Mouse (Mus musculus): Measurements from ENCODE around the gene Ippk. TPM values are rescaled to one million over a fixed set of nuclear protein-coding genes. Genes with fewer than 3 reads are reported as not detected.

Gene Ippk
- polyA plus RNA-seq, 1 experiment: 7.1 TPM

DNA sequence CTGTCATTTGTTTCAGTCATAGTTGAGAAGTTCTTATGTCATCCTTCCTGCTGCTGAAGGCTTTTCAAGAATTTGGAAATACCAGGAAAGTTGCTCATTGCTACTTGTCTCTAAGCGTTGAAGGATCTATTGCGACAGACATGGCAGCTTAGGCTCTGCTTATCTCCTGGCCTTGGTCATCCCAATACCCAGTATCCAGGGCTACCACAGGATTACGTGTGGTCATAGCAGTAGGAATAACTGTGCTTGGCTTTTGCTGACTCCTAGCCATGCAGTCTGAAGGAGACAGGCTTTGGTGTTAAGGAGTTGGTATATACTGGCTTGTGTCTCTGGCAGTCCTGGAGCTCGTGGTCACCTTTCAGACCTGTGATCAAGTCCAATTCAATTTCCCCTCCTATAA is 39.2 kb downstream of the Ippk start:
- Histone ChIP-seq H3K27me3 (replicated peaks; ENCODE audit: control insufficient read depth, insufficient read depth, low read length) (no peaks in the 10 kb centered on the region), H3K4me3 (ENCODE audit: insufficient read depth, low read depth, low read length) (no peak overlapping the region), H3K4me1 (ENCODE audit: control insufficient read depth, insufficient read depth, low read length) (peaks cover 10% of the 10 kb centered on the region), H3K27ac (ENCODE audit: insufficient read depth, low read depth, low read length) (no peak overlapping the region), H3K36me3 (ENCODE audit: control insufficient read depth, insufficient read depth, low read length) (no peaks in the 10 kb centered on the region)
- 76% methylated on average over 4 of the region's 4 CpGs for WGBS
- DNase-seq: no peak
- TF ChIP-seq POLR2A (IDR thresholded peaks at IDR 0.05; ENCODE audit: low read depth, low read length) (no peak), CTCF (conservative IDR thresholded peaks at IDR 0.05; ENCODE audit: insufficient read depth, insufficient read length, low read depth, low read length) (no peak)

DNA sequence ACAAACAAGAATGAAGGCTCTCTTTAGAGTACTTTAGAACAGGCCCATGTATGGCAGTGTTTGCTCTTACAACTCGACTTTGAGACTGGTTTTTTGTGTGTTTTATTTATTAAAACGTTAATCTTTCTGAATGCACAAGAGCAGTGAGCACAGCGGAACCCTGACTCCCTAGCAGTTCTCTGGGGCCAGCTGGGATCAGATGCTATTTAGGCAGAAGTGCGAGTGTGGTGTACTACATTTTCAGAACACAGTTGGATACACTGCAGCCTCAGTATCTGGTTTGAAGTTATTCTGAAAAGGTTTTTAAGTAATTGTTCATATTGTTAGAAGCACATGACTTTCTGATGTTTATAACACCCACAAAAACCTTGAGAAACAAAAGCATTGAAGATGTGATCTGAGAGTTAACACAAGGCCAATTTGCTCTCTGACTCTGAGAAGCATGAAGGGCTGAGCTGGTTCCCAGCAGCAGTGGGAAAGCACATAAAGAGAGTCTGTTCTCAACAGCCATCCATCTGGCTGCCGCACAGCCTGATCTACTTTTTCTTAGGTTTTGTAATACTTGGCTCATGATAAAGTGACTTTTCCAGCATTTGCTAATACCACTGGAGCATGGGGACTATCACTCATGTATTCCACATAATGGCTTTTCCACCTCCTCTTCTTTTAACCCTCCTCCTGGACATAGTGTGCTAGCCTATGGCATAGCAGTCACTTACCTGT is 39.8 kb downstream of the Ippk start:
- H3K36me3 ChIP-seq (ENCODE audit: control insufficient read depth, insufficient read depth, low read length): no peaks in the 10 kb centered on the region
- H3K4me3 ChIP-seq (ENCODE audit: insufficient read depth, low read depth, low read length): no peak overlapping the region
- H3K4me1 ChIP-seq (ENCODE audit: control insufficient read depth, insufficient read depth, low read length): peaks cover 10% of the 10 kb centered on the region
- TF ChIP-seq POLR2A (IDR thresholded peaks at IDR 0.05; ENCODE audit: low read depth, low read length) (no peak), CTCF (conservative IDR thresholded peaks at IDR 0.05; ENCODE audit: insufficient read depth, insufficient read length, low read depth, low read length) (no peak)
- DNase-seq: peak; percentile 20
- H3K27ac ChIP-seq (ENCODE audit: insufficient read depth, low read depth, low read length): peak overlapping the region; percentile 15
- WGBS: 64% methylated on average over 5 of the region's 5 CpGs
- no peaks in the 10 kb centered on the region for H3K27me3 ChIP-seq (replicated peaks; ENCODE audit: control insufficient read depth, insufficient read depth, low read length)

DNA sequence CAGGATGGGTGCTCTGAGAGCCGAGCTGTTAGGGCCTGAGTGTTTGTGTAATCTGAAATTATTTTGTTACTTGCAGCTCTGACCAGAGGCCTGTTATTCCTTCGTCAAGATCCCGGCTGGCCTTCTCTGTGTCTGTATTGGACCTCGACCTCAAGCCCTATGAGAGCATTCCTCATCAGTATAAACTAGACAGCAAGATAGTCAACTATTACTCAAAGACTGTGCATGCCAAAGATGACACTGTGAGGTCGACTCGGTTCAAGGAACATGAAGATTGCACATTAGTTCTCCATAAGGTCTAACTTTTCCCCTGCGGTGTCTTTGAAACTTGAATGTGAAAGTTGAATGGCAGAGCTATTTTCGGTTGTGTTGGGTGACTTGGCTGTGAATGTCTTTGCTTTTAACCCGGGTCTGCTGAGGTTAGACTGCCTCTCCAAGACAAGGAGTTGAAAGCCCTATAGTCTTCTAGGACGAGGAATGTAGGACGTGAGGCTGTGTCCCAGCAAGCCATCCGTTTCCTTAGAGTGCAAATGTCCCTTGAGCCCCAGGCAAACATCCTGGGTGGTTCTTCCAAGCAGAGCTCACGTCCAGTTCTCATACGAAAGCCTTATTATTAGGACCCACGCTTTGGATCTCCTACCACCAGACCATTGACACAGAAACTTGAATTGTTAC is 40.5 kb downstream of the Ippk start:
- TF ChIP-seq CTCF (conservative IDR thresholded peaks at IDR 0.05; ENCODE audit: insufficient read depth, insufficient read length, low read depth, low read length): no peak
- TF ChIP-seq POLR2A (IDR thresholded peaks at IDR 0.05; ENCODE audit: low read depth, low read length): no peak
- H3K4me1 ChIP-seq (ENCODE audit: control insufficient read depth, insufficient read depth, low read length): peaks cover 10% of the 10 kb centered on the region
- H3K36me3 ChIP-seq (ENCODE audit: control insufficient read depth, insufficient read depth, low read length): no peaks in the 10 kb centered on the region

DNA sequence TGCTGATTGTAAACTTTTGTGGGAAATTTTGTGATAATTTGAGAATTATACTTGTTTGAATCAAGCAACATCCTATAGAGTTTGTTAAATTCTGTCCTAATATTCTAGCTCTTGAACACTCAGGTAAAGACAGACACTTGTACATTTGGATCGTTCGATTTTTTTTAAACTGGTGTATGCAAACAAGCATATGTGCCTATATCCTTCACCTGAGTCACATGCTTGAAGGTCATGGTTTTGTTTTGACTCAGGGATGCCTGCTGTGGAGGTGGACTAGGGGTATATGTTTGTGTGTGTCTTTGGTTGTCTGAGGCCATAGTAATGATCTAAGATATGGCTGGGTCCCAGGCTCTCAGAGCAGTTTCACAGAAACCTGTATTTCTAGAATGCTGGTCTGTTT is 41.9 kb downstream of the Ippk start:
- 96% methylated on average over 2 of the region's 2 CpGs for WGBS
- Histone ChIP-seq H3K4me1 (ENCODE audit: control insufficient read depth, insufficient read depth, low read length) (peaks cover 10% of the 10 kb centered on the region), H3K27me3 (replicated peaks; ENCODE audit: control insufficient read depth, insufficient read depth, low read length) (no peaks in the 10 kb centered on the region), H3K27ac (ENCODE audit: insufficient read depth, low read depth, low read length) (no peak overlapping the region), H3K36me3 (ENCODE audit: control insufficient read depth, insufficient read depth, low read length) (no peaks in the 10 kb centered on the region), H3K4me3 (ENCODE audit: insufficient read depth, low read depth, low read length) (no peak overlapping the region)
- no peak for TF ChIP-seq CTCF (conservative IDR thresholded peaks at IDR 0.05; ENCODE audit: insufficient read depth, insufficient read length, low read depth, low read length)
- no peak for TF ChIP-seq POLR2A (IDR thresholded peaks at IDR 0.05; ENCODE audit: low read depth, low read length)
- DNase-seq: no peak

More for the DNA sequence above, 40.5 kb downstream of the Ippk start:
- DNase-seq: peak; percentile 90
- H3K27ac ChIP-seq (ENCODE audit: insufficient read depth, low read depth, low read length): peak overlapping the region; percentile 15
- no peaks in the 10 kb centered on the region for H3K27me3 ChIP-seq (replicated peaks; ENCODE audit: control insufficient read depth, insufficient read depth, low read length)
- 52% methylated on average over 15 of the region's 15 CpGs for WGBS
- H3K4me3 ChIP-seq (ENCODE audit: insufficient read depth, low read depth, low read length): no peak overlapping the region

DNA sequence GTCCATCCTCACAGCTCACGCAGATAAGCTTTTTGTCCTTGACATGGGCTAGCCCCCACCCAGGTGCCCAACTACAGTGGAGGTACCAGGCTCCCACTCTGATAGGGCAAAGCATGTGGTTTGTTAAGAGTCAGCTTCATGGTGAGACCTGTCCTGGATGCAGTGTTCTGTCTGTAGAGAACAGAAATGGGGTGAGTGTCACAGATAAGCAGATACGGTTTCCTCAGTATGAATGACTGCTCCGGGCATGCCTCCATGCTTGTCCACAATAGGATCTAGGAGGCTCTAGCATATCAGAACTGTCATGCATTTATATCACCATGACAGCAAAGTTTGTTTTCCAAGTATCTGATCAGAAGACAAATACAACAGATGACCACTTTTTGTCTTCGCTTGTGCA is 44.8 kb downstream of the Ippk start:
- H3K27me3 ChIP-seq (replicated peaks; ENCODE audit: control insufficient read depth, insufficient read depth, low read length): no peaks in the 10 kb centered on the region
- H3K27ac ChIP-seq (ENCODE audit: insufficient read depth, low read depth, low read length): no peak overlapping the region
- TF ChIP-seq POLR2A (IDR thresholded peaks at IDR 0.05; ENCODE audit: low read depth, low read length) (no peak), CTCF (conservative IDR thresholded peaks at IDR 0.05; ENCODE audit: insufficient read depth, insufficient read length, low read depth, low read length) (no peak)
- 94% methylated on average over 4 of the region's 4 CpGs for WGBS
- peaks cover 5% of the 10 kb centered on the region for H3K4me1 ChIP-seq (ENCODE audit: control insufficient read depth, insufficient read depth, low read length)
- H3K36me3 ChIP-seq (ENCODE audit: control insufficient read depth, insufficient read depth, low read length): no peaks in the 10 kb centered on the region
- no peak for DNase-seq
- H3K4me3 ChIP-seq (ENCODE audit: insufficient read depth, low read depth, low read length): no peak overlapping the region

DNA sequence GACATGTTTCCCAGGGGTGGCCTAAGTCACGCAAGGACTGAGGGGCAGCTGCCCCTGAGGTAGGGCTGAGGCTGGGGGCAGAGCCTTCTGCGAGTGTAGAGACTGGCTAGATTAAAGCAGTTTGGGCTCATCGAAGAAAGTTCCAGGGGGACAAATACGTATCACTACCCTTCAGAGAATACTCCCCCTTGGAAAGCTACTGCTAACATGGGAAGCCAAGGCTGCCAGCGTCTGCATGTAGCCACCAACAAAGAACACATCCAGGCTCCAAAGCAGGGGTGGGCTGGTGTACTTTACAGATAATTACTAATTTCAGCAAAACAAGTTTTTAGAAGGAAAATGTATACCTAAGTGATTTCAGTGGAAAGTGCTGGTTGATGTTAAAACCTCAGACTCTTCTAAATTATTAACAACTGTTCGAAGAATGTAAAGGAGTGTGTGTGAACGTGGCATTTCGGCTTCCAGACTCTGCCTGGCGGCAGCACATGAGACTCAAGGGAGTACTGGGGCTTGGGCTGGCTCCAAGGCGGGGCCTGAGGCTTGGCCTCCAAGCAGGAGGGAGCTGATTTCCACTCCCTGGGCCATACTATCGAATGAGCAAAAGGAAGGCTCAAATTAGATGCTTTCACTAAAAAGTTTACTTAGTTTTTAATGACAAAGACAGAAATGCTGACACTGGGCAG is 45.5 kb downstream of the Ippk start:
- Histone ChIP-seq H3K4me1 (ENCODE audit: control insufficient read depth, insufficient read depth, low read length) (no peaks in the 10 kb centered on the region), H3K36me3 (ENCODE audit: control insufficient read depth, insufficient read depth, low read length) (no peaks in the 10 kb centered on the region), H3K4me3 (ENCODE audit: insufficient read depth, low read depth, low read length) (no peak overlapping the region), H3K27ac (ENCODE audit: insufficient read depth, low read depth, low read length) (no peak overlapping the region), H3K27me3 (replicated peaks; ENCODE audit: control insufficient read depth, insufficient read depth, low read length) (no peaks in the 10 kb centered on the region)
- 71% methylated on average over 11 of the region's 11 CpGs for WGBS
- TF ChIP-seq CTCF (conservative IDR thresholded peaks at IDR 0.05; ENCODE audit: insufficient read depth, insufficient read length, low read depth, low read length) (no peak), POLR2A (IDR thresholded peaks at IDR 0.05; ENCODE audit: low read depth, low read length) (no peak)
- DNase-seq: peak; percentile 32

DNA sequence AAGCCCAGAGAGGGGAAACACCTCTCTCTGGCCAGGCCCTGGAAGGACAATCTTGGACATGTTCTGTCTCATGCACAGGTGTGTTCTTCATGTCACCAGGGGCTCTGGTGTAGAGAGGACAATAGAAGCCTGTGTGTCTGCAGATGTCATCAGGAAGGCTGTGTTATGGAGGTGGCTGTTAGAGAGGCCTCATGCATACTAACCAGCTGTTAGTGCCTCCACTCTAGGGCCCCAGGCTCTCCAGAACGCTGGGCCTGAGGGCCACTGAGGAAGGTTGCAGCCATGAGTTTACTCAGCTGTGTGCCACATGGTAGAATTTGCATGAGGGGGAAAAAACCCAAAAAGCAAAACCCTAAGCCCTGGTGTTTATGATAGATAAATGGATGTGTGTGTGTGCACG is 46.5 kb downstream of the Ippk start:
- H3K27me3 ChIP-seq (replicated peaks; ENCODE audit: control insufficient read depth, insufficient read depth, low read length): no peaks in the 10 kb centered on the region
- H3K36me3 ChIP-seq (ENCODE audit: control insufficient read depth, insufficient read depth, low read length): no peaks in the 10 kb centered on the region
- no peak for DNase-seq
- H3K4me3 ChIP-seq (ENCODE audit: insufficient read depth, low read depth, low read length): no peak overlapping the region
- WGBS: 76% methylated on average over 2 of the region's 2 CpGs
- no peak overlapping the region for H3K27ac ChIP-seq (ENCODE audit: insufficient read depth, low read depth, low read length)
- H3K4me1 ChIP-seq (ENCODE audit: control insufficient read depth, insufficient read depth, low read length): no peaks in the 10 kb centered on the region
- no peak for TF ChIP-seq POLR2A (IDR thresholded peaks at IDR 0.05; ENCODE audit: low read depth, low read length)
- TF ChIP-seq CTCF (conservative IDR thresholded peaks at IDR 0.05; ENCODE audit: insufficient read depth, insufficient read length, low read depth, low read length): no peak

Data from kidney, adult 2 months (tissue).